Mouse (Mus musculus) splenic B cell, adult 2 months (primary cell): Measurements from ENCODE around the gene Zfp654.

Source experiments
- DNase-seq: peaks from one replicate; pipeline ENCODE4 v3.0.0-alpha.2; 2011; ENCODE audit warnings: low read depth, low spot score
- H3K27me3 ChIP-seq: 2 replicates; pipeline ENCODE4 v1.6.1; 2012; ENCODE audit warnings: mild to moderate bottlenecking, low read length, moderate library complexity, mixed read lengths; ENCODE audit not compliant: control insufficient read depth, poor library complexity, insufficient read depth, severe bottlenecking
- H3K36me3 ChIP-seq: 2 replicates; pipeline ENCODE4 v1.6.1; 2012; ENCODE audit warnings: mild to moderate bottlenecking, low read length, moderate library complexity, mixed read lengths; ENCODE audit not compliant: control insufficient read depth, poor library complexity, insufficient read depth, severe bottlenecking

The Zfp654 gene

GRCm38 (mm10) chr16:64851563-64852362 lies at the start of gene Zfp654, which contains the start of gene Cggbp1:
Zfp654 (minus strand) TSS chr16:64851652.
Cggbp1 (plus strand) TSS chr16:64851996.
- peaks cover 3% of the 10 kb centered on the region; the same call in 1 of the 2 replicates for H3K27me3 ChIP-seq
- H3K36me3 ChIP-seq: peaks cover 13% of the 10 kb centered on the region
- DNase-seq: peak; percentile 100

GRCm38 (mm10) chr16:64899084-64899483 lies 47.6 kb upstream of the Zfp654 start:
- Histone ChIP-seq H3K27me3 (no peaks in the 10 kb centered on the region), H3K36me3 (no peaks in the 10 kb centered on the region)
- peak; percentile 78 for DNase-seq

- Histone ChIP-seq H3K27me3 (no peaks in the 10 kb centered on the region), H3K36me3 (no peaks in the 10 kb centered on the region)
- DNase-seq: no peak
These were observed 38.0 kb upstream of the Zfp654 start for GRCm38 (mm10) chr16:64889496-64889895.

- Histone ChIP-seq H3K27me3 (no peaks in the 10 kb centered on the region), H3K36me3 (no peaks in the 10 kb centered on the region)
- DNase-seq: no peak
These were observed 34.1 kb upstream of the Zfp654 start for GRCm38 (mm10) chr16:64885547-64885946.

- no peaks in the 10 kb centered on the region for H3K27me3 ChIP-seq
These were observed 33.7 kb upstream of the Zfp654 start for GRCm38 (mm10) chr16:64885142-64885541.

GRCm38 (mm10) chr16:64884420-64884838 lies 33.0 kb upstream of the Zfp654 start:
- H3K36me3 ChIP-seq: no peaks in the 10 kb centered on the region
- no peaks in the 10 kb centered on the region for H3K27me3 ChIP-seq
- DNase-seq: no peak

More at GRCm38 (mm10) chr16:64885142-64885541, 33.7 kb upstream of the Zfp654 start:
- no peak for DNase-seq
- H3K36me3 ChIP-seq: no peaks in the 10 kb centered on the region

GRCm38 (mm10) chr16:64883896-64884295 lies 32.4 kb upstream of the Zfp654 start:
- no peaks in the 10 kb centered on the region for H3K36me3 ChIP-seq
- peak; percentile 62 for DNase-seq
- H3K27me3 ChIP-seq: no peaks in the 10 kb centered on the region

- Histone ChIP-seq H3K36me3 (no peaks in the 10 kb centered on the region), H3K27me3 (no peaks in the 10 kb centered on the region)
- DNase-seq: no peak
These were observed 30.0 kb upstream of the Zfp654 start for GRCm38 (mm10) chr16:64881442-64881841.

- DNase-seq: no peak
- H3K36me3 ChIP-seq: no peaks in the 10 kb centered on the region
- H3K27me3 ChIP-seq: no peaks in the 10 kb centered on the region
These were observed 29.5 kb upstream of the Zfp654 start for GRCm38 (mm10) chr16:64880986-64881385.

- no peaks in the 10 kb centered on the region for H3K36me3 ChIP-seq
- H3K27me3 ChIP-seq: no peaks in the 10 kb centered on the region
- no peak for DNase-seq
These were observed 28.3 kb upstream of the Zfp654 start for GRCm38 (mm10) chr16:64879735-64880134.

- H3K36me3 ChIP-seq: no peaks in the 10 kb centered on the region
- no peaks in the 10 kb centered on the region for H3K27me3 ChIP-seq
- no peak for DNase-seq
These were observed 27.2 kb upstream of the Zfp654 start for GRCm38 (mm10) chr16:64878611-64879132.

- H3K36me3 ChIP-seq: no peaks in the 10 kb centered on the region
These were observed 25.9 kb upstream of the Zfp654 start for GRCm38 (mm10) chr16:64877314-64877713.

GRCm38 (mm10) chr16:64876631-64877265 lies 25.3 kb upstream of the Zfp654 start:
- DNase-seq: peak; percentile 40
- no peaks in the 10 kb centered on the region for H3K36me3 ChIP-seq
- no peaks in the 10 kb centered on the region for H3K27me3 ChIP-seq

More at GRCm38 (mm10) chr16:64877314-64877713, 25.9 kb upstream of the Zfp654 start:
- H3K27me3 ChIP-seq: no peaks in the 10 kb centered on the region
- no peak for DNase-seq

- DNase-seq: no peak
- no peaks in the 10 kb centered on the region for H3K36me3 ChIP-seq
- no peaks in the 10 kb centered on the region for H3K27me3 ChIP-seq
These were observed 24.4 kb upstream of the Zfp654 start for GRCm38 (mm10) chr16:64875822-64876221.

- Histone ChIP-seq H3K27me3 (no peaks in the 10 kb centered on the region), H3K36me3 (no peaks in the 10 kb centered on the region)
- no peak for DNase-seq
These were observed 23.9 kb upstream of the Zfp654 start for GRCm38 (mm10) chr16:64875384-64875783.
